Mouse (Mus musculus): ENCODE results near the gene Alox12. TPM values are rescaled to one million over a fixed set of nuclear protein-coding genes. Genes with fewer than 3 reads are reported as not detected.

The Alox12 gene
- 10.6 and 11.9 TPM in 2 replicates for polyA plus RNA-seq (2015; fragmentation: Nextera tagmentation; extraction: Ambion mirVana)

DNA sequence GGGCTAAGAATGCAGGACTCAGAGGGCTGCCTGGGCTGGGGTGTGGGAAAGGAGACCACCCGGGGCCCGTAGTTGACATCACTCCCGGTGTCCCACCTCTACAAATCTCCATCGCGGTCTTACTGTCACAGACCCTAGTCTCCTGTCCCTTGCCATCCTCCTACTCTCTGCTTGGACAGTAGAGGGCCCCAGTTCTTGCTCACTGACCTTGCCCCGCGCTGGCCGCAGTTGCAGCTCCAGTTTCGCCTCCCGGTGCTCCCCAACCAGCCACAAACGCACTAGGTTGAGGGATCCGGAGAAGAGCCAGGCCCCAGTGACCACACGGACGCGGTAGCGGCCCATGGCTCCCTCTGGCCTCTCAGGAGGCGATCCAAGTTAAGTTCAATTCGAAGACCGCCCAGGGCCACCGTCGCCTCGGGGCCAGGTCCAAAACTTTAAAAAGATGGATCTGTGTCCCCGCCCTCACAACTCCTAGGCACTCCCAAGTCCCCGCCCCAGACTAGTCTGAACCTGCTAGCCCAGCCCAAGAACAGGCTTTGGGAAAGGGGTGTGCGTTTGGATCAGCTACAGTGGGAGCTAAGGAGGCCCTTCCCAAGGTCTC lies at the start of gene Alox12:
Gene Alox12, minus strand, starts transcription at position 423 of the 601 bp plus-strand sequence.

DNA sequence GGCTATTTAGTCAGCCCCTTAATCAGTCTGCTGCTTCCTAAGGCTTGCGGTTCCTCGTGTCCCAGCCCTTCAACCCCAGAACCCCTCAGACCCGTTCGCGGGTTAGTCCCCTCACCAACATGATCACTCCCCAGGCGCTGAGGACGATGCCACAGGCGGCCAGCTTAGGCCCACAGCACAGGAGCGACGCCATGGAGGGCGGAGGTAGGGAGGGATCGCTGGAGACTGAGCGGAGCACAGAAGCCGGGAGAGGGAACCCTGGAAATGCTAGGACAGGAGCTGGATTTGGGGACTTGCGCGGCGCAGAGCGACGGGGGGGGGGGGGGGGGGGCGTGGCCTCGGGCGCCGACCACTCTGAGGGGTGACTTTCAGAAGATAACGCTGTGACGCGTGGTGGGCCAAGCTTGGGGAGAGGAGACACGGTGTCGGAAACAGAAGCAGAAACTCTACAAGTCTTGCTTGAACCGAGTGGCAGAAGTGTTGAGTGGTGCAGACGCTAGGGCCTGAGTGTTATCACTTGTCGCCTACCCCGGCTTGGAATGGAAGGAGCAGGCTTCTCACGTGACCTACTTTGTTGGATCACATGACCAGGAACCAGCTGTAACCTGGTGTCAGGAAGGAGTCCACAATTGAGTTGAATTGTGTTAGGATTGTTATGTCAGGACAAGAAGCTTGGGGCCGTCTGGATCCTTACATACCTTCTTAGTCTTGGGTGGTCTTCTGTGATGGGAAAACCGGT lies 15.4 kb downstream of the Alox12 start, which contains the start of the genes Gm21988 and Rnasek:
Gene Gm21988, minus strand, starts transcription at position 290 of the 739 bp plus-strand sequence.
Gene Rnasek, minus strand, starts transcription at position 302 of the 739 bp plus-strand sequence.

DNA sequence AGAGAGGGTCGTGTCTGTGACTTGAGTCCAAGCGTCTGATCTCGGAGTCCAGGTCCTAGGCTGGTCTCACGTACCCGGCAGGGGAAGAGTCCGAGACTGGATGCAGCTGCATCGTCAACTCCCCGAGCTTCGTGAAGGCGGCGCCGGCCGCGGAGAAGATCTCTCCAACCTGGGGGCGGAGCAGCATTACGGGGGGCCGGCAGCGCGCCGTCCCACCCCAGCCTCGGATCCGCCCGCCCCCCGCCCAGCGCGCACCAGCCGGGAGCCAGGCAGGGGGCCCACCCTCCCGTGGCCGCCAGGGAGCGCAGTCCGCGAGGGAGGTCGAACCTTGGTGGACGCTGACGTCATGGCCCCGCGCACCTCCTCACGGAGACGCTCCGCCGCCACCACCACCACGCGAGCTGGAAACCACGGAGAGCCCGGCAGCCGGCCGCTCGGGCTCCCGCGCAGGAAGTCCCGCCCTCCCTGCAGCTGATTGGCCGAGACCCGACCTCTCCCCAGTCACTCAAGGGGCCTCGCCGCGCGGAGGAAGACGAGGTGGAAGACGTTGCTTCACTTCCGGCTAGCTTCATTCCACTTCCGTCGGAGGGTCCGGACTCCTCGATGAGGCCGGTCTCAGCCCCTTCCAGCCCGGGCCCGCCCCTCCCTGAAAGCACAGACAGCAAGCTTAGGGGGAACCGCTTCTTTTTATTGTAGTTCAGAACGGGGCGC lies 17.5 kb downstream of the Alox12 start, which contains the start of gene 0610010K14Rik:
Gene 0610010K14Rik, minus strand, starts transcription at position 458 of the 711 bp plus-strand sequence.

DNA sequence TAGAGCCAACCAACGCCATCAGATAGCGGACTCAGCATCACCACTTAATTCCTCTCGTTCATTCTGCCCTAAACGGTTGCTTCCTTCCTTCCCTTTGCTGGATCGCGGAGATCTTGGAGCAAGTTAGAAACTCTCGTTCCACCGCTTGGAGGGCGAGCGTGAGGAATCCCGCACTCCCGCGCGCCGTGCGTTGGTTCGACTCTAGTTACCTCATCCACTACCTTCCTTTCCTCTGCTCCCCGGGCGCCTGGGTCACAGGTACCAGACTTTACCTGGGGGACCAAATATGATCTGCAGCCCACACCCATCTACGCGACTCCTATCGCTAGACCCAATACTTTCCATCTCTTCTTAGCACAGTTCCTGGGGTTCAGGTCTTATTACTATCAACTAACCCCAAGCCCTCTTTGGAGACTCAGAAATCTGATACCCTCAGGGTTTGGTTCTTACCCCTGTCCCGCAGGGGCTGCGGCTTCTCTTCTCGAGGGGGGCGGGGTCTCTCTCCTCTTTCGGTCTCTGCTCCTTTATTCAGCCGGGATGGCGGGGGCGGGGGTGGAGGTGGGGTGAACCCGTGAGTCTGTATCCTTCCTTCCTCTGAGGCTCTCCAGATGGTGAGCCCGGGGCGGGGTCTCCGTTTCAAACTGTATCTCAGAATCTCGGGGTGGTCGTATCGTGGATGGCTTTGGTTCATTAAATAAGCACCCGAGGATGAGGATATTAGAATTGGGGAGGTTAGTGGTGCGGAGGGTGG lies 25.7 kb downstream of the Alox12 start, which contains the start of gene Bcl6b:
Gene Bcl6b, minus strand, starts transcription at position 539 of the 751 bp plus-strand sequence.

DNA sequence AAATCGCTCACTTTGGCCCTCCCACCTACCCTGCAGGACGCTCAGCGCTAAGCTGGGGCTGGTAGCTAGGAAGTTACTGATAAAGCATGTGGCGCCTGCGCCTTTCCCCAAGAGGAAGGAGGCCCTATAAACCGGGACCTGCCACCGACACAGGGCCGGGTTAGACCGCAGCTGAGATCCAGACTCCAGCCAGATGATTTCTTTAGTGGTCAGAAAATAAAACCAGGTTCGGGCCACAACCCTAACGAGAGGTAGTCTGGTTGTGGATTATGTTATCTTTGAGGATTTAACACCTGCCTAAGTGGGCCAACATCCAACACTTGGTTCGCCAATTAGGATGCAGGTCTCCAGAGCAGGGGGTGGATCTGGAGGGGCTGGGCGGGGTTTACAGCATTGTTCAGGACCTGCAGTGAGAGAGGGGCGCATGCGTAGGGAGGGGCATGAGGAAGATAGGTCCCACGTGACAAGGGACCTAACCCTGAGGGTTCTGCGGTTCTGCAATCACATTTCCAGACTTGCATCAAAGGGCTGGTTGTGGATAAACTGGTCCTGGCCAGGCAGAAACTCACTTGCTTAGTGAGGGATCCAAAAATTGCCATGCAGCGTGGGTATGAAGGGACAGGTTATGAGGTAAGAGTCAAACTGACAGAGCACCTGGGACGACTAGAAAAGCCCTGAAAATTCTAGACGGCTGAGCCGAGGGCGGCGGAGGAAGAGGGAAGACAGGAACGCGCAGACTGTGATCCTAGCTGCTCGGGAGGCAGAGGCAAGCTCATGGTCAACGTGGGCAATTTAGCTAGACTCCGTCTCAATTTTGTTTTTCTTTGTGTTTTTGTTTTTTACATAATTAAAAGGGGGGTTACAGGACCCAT lies 34.2 kb downstream of the Alox12 start, which contains the start of gene Slc16a13:
Gene Slc16a13, minus strand, starts transcription at position 334 of the 872 bp plus-strand sequence.

DNA sequence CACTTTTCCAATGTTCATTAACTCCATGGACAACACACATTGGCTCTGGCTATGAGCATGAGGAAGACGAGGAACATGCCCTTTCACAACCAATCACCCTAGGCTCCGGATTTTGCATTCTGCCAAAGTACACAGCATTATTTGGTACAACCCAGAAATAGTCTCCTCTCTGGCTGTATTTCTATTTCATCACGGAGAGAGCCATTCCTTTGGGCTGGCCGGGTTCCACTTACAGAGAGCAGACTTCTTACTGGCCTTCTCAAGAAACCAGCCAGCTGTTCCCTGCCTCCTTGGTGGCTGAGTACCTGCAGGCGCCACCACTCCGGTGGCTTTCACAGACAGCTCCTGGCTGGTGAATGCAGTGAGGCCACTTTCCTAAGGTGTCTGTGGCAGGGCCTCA lies 42.7 kb downstream of the Alox12 start, which contains the start of gene Slc16a11:
Gene Slc16a11, plus strand, starts transcription at position 330 of the 400 bp plus-strand sequence.

MicroRNAs encoded within 50 kb of the gene (microRNA counts, 519-probe panel; counts per million panel counts)
- microRNA mmu-miR-195 (88.3 counts per million), microRNA mmu-miR-497 (88.3 counts per million)

Other genes starting within 250 kb of the Alox12 start
- gene Acadvl, start 239.9 kb downstream of the Alox12 start, polyA plus RNA-seq (2015; fragmentation: Nextera tagmentation; extraction: Ambion mirVana): 58.3 and 59.1 TPM in 2 replicates
- gene Dlg4, start 238.4 kb downstream of the Alox12 start, polyA plus RNA-seq (2015; fragmentation: Nextera tagmentation; extraction: Ambion mirVana): 1.5 and 3.1 TPM in 2 replicates
- gene Asgr1, start 201.3 kb downstream of the Alox12 start, polyA plus RNA-seq (2015; fragmentation: Nextera tagmentation; extraction: Ambion mirVana): 0.10 and 0.16 TPM in 2 replicates
- 0.12 TPM in 1 of 2 replicates, not detected in the other for gene Asgr2, start 162.7 kb downstream of the Alox12 start, polyA plus RNA-seq (2015; fragmentation: Nextera tagmentation; extraction: Ambion mirVana)
- gene Mgl2, start 125.0 kb downstream of the Alox12 start, polyA plus RNA-seq (2015; fragmentation: Nextera tagmentation; extraction: Ambion mirVana): 2.3 and 3.5 TPM in 2 replicates
- gene Clec10a, start 99.2 kb downstream of the Alox12 start, polyA plus RNA-seq (2015; fragmentation: Nextera tagmentation; extraction: Ambion mirVana): 2.9 and 5.5 TPM in 2 replicates
- 0.28 and 0.64 TPM in 2 replicates for gene Slc16a11, start 42.6 kb downstream of the Alox12 start, polyA plus RNA-seq (2015; fragmentation: Nextera tagmentation; extraction: Ambion mirVana)
- gene Slc16a13, start 34.3 kb downstream of the Alox12 start, polyA plus RNA-seq (2015; fragmentation: Nextera tagmentation; extraction: Ambion mirVana): 3.0 and 3.3 TPM in 2 replicates
- 5.9 and 8.2 TPM in 2 replicates for gene Bcl6b, start 25.6 kb downstream of the Alox12 start, polyA plus RNA-seq (2015; fragmentation: Nextera tagmentation; extraction: Ambion mirVana)
- 107 and 113 TPM in 2 replicates for gene 0610010K14Rik, start 17.4 kb downstream of the Alox12 start, polyA plus RNA-seq (2015; fragmentation: Nextera tagmentation; extraction: Ambion mirVana)
- 6.9 and 7.8 TPM in 2 replicates for gene Gm21988, start 15.5 kb downstream of the Alox12 start, polyA plus RNA-seq (2015; fragmentation: Nextera tagmentation; extraction: Ambion mirVana)
- gene Rnasek, start 15.5 kb downstream of the Alox12 start, polyA plus RNA-seq (2015; fragmentation: Nextera tagmentation; extraction: Ambion mirVana): 211 and 216 TPM in 2 replicates
- 0.15 and 0.30 TPM in 2 replicates for gene Alox12e, start 67.3 kb upstream of the Alox12 start, polyA plus RNA-seq (2015; fragmentation: Nextera tagmentation; extraction: Ambion mirVana)
- gene Alox15, start 96.7 kb upstream of the Alox12 start, polyA plus RNA-seq (2015; fragmentation: Nextera tagmentation; extraction: Ambion mirVana): 0.78 and 1.0 TPM in 2 replicates
- 14.0 and 14.6 TPM in 2 replicates for gene Pelp1, start 154.7 kb upstream of the Alox12 start, polyA plus RNA-seq (2015; fragmentation: Nextera tagmentation; extraction: Ambion mirVana)
- 26.4 and 33.6 TPM in 2 replicates for gene Arrb2, start 177.3 kb upstream of the Alox12 start, polyA plus RNA-seq (2015; fragmentation: Nextera tagmentation; extraction: Ambion mirVana)
- gene Med11, start 196.6 kb upstream of the Alox12 start, polyA plus RNA-seq (2015; fragmentation: Nextera tagmentation; extraction: Ambion mirVana): 20.4 and 26.3 TPM in 2 replicates
- 0.26 and 0.38 TPM in 2 replicates for gene Zmynd15, start 204.1 kb upstream of the Alox12 start, polyA plus RNA-seq (2015; fragmentation: Nextera tagmentation; extraction: Ambion mirVana)
- 3.3 and 3.7 TPM in 2 replicates for gene Cxcl16, start 204.6 kb upstream of the Alox12 start, polyA plus RNA-seq (2015; fragmentation: Nextera tagmentation; extraction: Ambion mirVana)
- gene Tm4sf5, start 249.9 kb upstream of the Alox12 start, polyA plus RNA-seq (2015; fragmentation: Nextera tagmentation; extraction: Ambion mirVana): 6.7 and 7.8 TPM in 2 replicates